Mouse (Mus musculus) spleen, adult 18-20 months (tissue): ENCODE measurements around the gene Dusp27.

Experiments
- DNase-seq, 2 experiments: peaks; one replicate each; pipeline ENCODE4 v3.0.0; 2022; ENCODE audit warnings: mixed read lengths in 2 of 2

Gene Dusp27

GRCm38 (mm10) chr1:166127719-166128118 lies at the start of gene Dusp27:
Gene Dusp27 (minus strand): TSS chr1:166127922.
- DNase-seq: no peak

GRCm38 (mm10) chr1:166173621-166174020 lies 45.9 kb upstream of the Dusp27 start:
- DNase-seq: no peak

GRCm38 (mm10) chr1:166172992-166173391 lies 45.3 kb upstream of the Dusp27 start:
- DNase-seq: no peak

- DNase-seq: no peak
Measured at GRCm38 (mm10) chr1:166170852-166171251, 43.1 kb upstream of the Dusp27 start.

- DNase-seq: no peak
Measured at GRCm38 (mm10) chr1:166169713-166170112, 42.0 kb upstream of the Dusp27 start.

GRCm38 (mm10) chr1:166168017-166168416 lies 40.3 kb upstream of the Dusp27 start:
- DNase-seq: no peak

GRCm38 (mm10) chr1:166167405-166167804 lies 39.7 kb upstream of the Dusp27 start:
- no peak for DNase-seq

GRCm38 (mm10) chr1:166165159-166165558 lies 37.4 kb upstream of the Dusp27 start:
- no peak for DNase-seq

GRCm38 (mm10) chr1:166164580-166164979 lies 36.9 kb upstream of the Dusp27 start:
- no peak for DNase-seq

GRCm38 (mm10) chr1:166160569-166161445 lies 33.1 kb upstream of the Dusp27 start:
- DNase-seq: peak in 1 of 2 experiments; percentile 55

- DNase-seq: no peak
Measured at GRCm38 (mm10) chr1:166160111-166160510, 32.4 kb upstream of the Dusp27 start.

GRCm38 (mm10) chr1:166158664-166159063 lies 30.9 kb upstream of the Dusp27 start:
- DNase-seq: no peak

GRCm38 (mm10) chr1:166157712-166158111 lies 30.0 kb upstream of the Dusp27 start:
- no peak for DNase-seq

- DNase-seq: no peak
Measured at GRCm38 (mm10) chr1:166155113-166155494, 27.4 kb upstream of the Dusp27 start.

- DNase-seq: peak; percentile 52 to 83
Measured at GRCm38 (mm10) chr1:166154162-166155112, 26.7 kb upstream of the Dusp27 start.

GRCm38 (mm10) chr1:166153351-166154120 lies 25.8 kb upstream of the Dusp27 start:
- DNase-seq: peak; percentile 63 to 88

- DNase-seq: no peak
Measured at GRCm38 (mm10) chr1:166152034-166152433, 24.3 kb upstream of the Dusp27 start.

- DNase-seq: no peak
Measured at GRCm38 (mm10) chr1:166151341-166151740, 23.6 kb upstream of the Dusp27 start.

- no peak for DNase-seq
Measured at GRCm38 (mm10) chr1:166150035-166150434, 22.3 kb upstream of the Dusp27 start.

- DNase-seq: no peak
Measured at GRCm38 (mm10) chr1:166149441-166149840, 21.7 kb upstream of the Dusp27 start.

GRCm38 (mm10) chr1:166147657-166148056 lies 19.9 kb upstream of the Dusp27 start:
- DNase-seq: no peak

GRCm38 (mm10) chr1:166146626-166147025 lies 18.9 kb upstream of the Dusp27 start:
- DNase-seq: no peak

- DNase-seq: no peak
Measured at GRCm38 (mm10) chr1:166142369-166142768, 14.6 kb upstream of the Dusp27 start.
